Mouse (Mus musculus) left cerebral cortex, adult 2 months (tissue): ENCODE measurements at regions not wholly inside any gene's neighbourhood (a gene's known extent, or its start where the extent isn't known, plus 50 kb on each side); places are given as distances from the start of the nearest gene placed in this dataset.

Experiments
- DNase-seq, 2 experiments: peaks; one replicate each; pipeline ENCODE4 v3.0.0; 2021 to 2022; ENCODE audit warnings: low spot score in 2 of 2, mixed read lengths in 1 of 2; ENCODE audit errors: extremely low spot score in 1 of 2
- H3K27ac ChIP-seq: fragments of 200-600 bp; 2 replicates; pipeline ENCODE4 v1.8.1; 2022
- H3K4me3 ChIP-seq: fragments of 200-600 bp; 2 replicates; pipeline ENCODE4 v1.8.1; 2022
- CTCF ChIP-seq: fragments of 200-600 bp; IDR thresholded peaks from 2 replicates; pipeline ENCODE4 v1.8.1; 2022; ENCODE audit warnings: antibody characterized with exemption, mild to moderate bottlenecking, moderate library complexity
- intact Hi-C: fragments of 180-260 bp; cut with DNase I; formaldehyde crosslinking; loops from one replicate; pipeline ENCODE4 v1.15.1; 2025

GRCm38 (mm10) chr15:10767535-10767934, 53.1 kb upstream of the Rai14 start:
- no peak overlapping the region for H3K27ac ChIP-seq
- intact Hi-C loops = no loop called here
- no peak for TF ChIP-seq CTCF
- H3K4me3 ChIP-seq = no peak overlapping the region
- DNase-seq = no peak

- intact Hi-C loops = no loop called here
- H3K4me3 ChIP-seq = no peak overlapping the region
- TF ChIP-seq CTCF = no peak
- H3K27ac ChIP-seq = no peak overlapping the region
- no peak for DNase-seq
Observed at GRCm38 (mm10) chr15:10770410-10771310, 56.2 kb upstream of the Rai14 start.

DNA sequence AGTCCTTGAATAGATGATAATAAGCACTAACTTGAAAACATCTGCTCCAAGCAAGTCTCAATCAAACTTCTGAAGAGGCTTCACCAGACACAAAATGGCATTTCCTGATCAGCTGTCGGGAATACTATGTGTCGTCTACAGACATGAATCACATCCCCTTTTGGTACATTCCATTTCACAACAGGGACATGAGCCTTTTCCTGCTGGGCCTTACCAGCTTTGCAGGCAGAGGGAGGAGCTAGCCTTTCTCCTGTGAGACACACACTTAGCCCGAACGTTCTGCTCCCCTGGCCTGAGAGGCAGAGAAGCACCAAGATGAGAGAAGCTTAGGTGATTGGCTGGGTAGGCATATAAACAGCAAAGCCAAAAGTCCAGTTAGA, 56.9 kb upstream of the Rai14 start:
- DNase-seq = no peak
- Histone ChIP-seq H3K4me3 (no peak overlapping the region), H3K27ac (no peak overlapping the region)
- TF ChIP-seq CTCF = no peak
- intact Hi-C loops = no loop called here

GRCm38 (mm10) chr15:10779941-10780620, 65.7 kb upstream of the Rai14 start:
- H3K4me3 ChIP-seq = no peak overlapping the region
- DNase-seq = no peak
- no peak for TF ChIP-seq CTCF
- intact Hi-C loops = no loop called here
- H3K27ac ChIP-seq = no peak overlapping the region

- no peak overlapping the region for H3K27ac ChIP-seq
- TF ChIP-seq CTCF = no peak
- no peak overlapping the region for H3K4me3 ChIP-seq
- no peak for DNase-seq
- intact Hi-C loops = no loop called here
Observed at GRCm38 (mm10) chr15:10789371-10789770, 74.9 kb upstream of the Rai14 start.

- Histone ChIP-seq H3K4me3 (no peak overlapping the region), H3K27ac (no peak overlapping the region)
- no peak for TF ChIP-seq CTCF
- intact Hi-C loops = no loop called here
- DNase-seq = no peak
Observed at GRCm38 (mm10) chr15:10790862-10791497, 76.6 kb upstream of the Rai14 start.

GRCm38 (mm10) chr15:10791516-10792112, 77.2 kb upstream of the Rai14 start:
- no peak for DNase-seq
- Histone ChIP-seq H3K27ac (no peak overlapping the region), H3K4me3 (no peak overlapping the region)
- TF ChIP-seq CTCF = no peak
- intact Hi-C loops = no loop called here

- no peak overlapping the region for H3K27ac ChIP-seq
- no peak for TF ChIP-seq CTCF
- no peak for DNase-seq
- intact Hi-C loops = no loop called here
- H3K4me3 ChIP-seq = no peak overlapping the region
Observed at GRCm38 (mm10) chr15:10792156-10792555, 77.7 kb upstream of the Rai14 start.

GRCm38 (mm10) chr15:10795126-10795792, 80.8 kb upstream of the Rai14 start:
- H3K27ac ChIP-seq = no peak overlapping the region
- TF ChIP-seq CTCF = no peak
- no peak overlapping the region for H3K4me3 ChIP-seq
- intact Hi-C loops = no loop called here
- no peak for DNase-seq

- H3K4me3 ChIP-seq = no peak overlapping the region
- TF ChIP-seq CTCF = no peak
- intact Hi-C loops = no loop called here
- no peak for DNase-seq
- no peak overlapping the region for H3K27ac ChIP-seq
Observed at GRCm38 (mm10) chr15:10799656-10800055, 85.2 kb upstream of the Rai14 start.

- intact Hi-C loops = no loop called here
- H3K4me3 ChIP-seq = no peak overlapping the region
- H3K27ac ChIP-seq = no peak overlapping the region
- TF ChIP-seq CTCF = no peak
- no peak for DNase-seq
Observed at GRCm38 (mm10) chr15:10814195-10814594, 99.8 kb upstream of the Rai14 start.
